Mouse (Mus musculus) ES-E14 (cell line): Measurements from ENCODE around the gene Spon1. TPM values are rescaled to one million over a fixed set of nuclear protein-coding genes. Genes with fewer than 3 reads are reported as not detected.
A peak's percentile ranks its signal among the peaks of the same experiment; 100 is the strongest.

Experiments
- DNase-seq: peaks from one replicate; pipeline ENCODE4 v3.0.0-alpha.2; 2013; ENCODE audit warnings: low read depth, low spot score
- H3K27ac ChIP-seq: 2 replicates; pipeline ENCODE4 v1.5.1; 2012; ENCODE audit warnings: low read depth, mild to moderate bottlenecking, low read length, moderate library complexity, mixed read lengths; ENCODE audit not compliant: poor library complexity, insufficient read depth, severe bottlenecking
- H3K36me3 ChIP-seq: 2 replicates; pipeline ENCODE4 v1.6.1; 2012; ENCODE audit warnings: mild to moderate bottlenecking, low read length, moderate library complexity, mixed read lengths; ENCODE audit not compliant: control insufficient read depth, poor library complexity, insufficient read depth, severe bottlenecking
- H3K4me1 ChIP-seq, 2 experiments: fragments of 150-350 bp in 1 of 2; sonication (generic) in 1 of 2; 2 replicates each; pipeline ENCODE4 v1.6.1; 2012; ENCODE audit warnings: low read length in 2 of 2, mild to moderate bottlenecking in 1 of 2, mixed read lengths in 1 of 2; ENCODE audit not compliant: control insufficient read depth in 2 of 2, insufficient read depth in 2 of 2, poor library complexity in 1 of 2
- H3K4me3 ChIP-seq, 2 experiments: fragments of 150-350 bp in 1 of 2; sonication (generic) in 1 of 2; 2 replicates each; pipeline ENCODE4 v1.5.1; 2012; ENCODE audit warnings: low read length in 2 of 2, low read depth in 1 of 2, mild to moderate bottlenecking in 1 of 2, mixed read lengths in 1 of 2; ENCODE audit not compliant: insufficient read depth in 1 of 2, poor library complexity in 1 of 2, severe bottlenecking in 1 of 2
- H3K9ac ChIP-seq: 2 replicates; pipeline ENCODE4 v1.6.1; 2012; ENCODE audit warnings: low read depth, mild to moderate bottlenecking, low read length, mixed read lengths; ENCODE audit not compliant: poor library complexity, insufficient read depth, severe bottlenecking
- H3K9me3 ChIP-seq: fragments of 150-350 bp; sonication (generic); 2 replicates; pipeline ENCODE4 v1.6.1; 2012; ENCODE audit warnings: low read depth, mild to moderate bottlenecking, low read length; ENCODE audit not compliant: control insufficient read depth, insufficient read depth
- CHD2 ChIP-seq: IDR thresholded peaks from 2 replicates; pipeline ENCODE4 v1.6.1; 2014; ENCODE audit warnings: mild to moderate bottlenecking, low read depth, low read length, inconsistent platforms
- HCFC1 ChIP-seq: IDR thresholded peaks from 2 replicates; pipeline ENCODE4 v1.6.1; 2012; ENCODE audit warnings: low read length, inconsistent platforms, borderline replicate concordance; ENCODE audit not compliant: insufficient read depth
- MAFK ChIP-seq: IDR thresholded peaks from 2 replicates; pipeline ENCODE4 v1.6.1; 2014; ENCODE audit warnings: mild to moderate bottlenecking, low read depth, low read length, inconsistent platforms; ENCODE audit not compliant: insufficient read depth
- ZC3H11A ChIP-seq: IDR thresholded peaks from 2 replicates; pipeline ENCODE4 v1.6.1; 2012; ENCODE audit warnings: low read depth, mild to moderate bottlenecking, inconsistent platforms, low read length, borderline replicate concordance
- ZNF384 ChIP-seq: IDR thresholded peaks from 2 replicates; pipeline ENCODE4 v1.6.1; 2012; ENCODE audit warnings: low read depth, low read length, inconsistent platforms
- in situ Hi-C, 2 experiments: fragments of 600-800 bp; cut with MboI; formaldehyde crosslinking; loops; one replicate each; pipeline ENCODE4 v1.15.1; 2025; ENCODE audit warnings: low sequenced_read_pairs in 2 of 2, inconsistent platforms in 1 of 2; ENCODE audit not compliant: unreplicated experiment in 2 of 2
- total RNA-seq: library from RNA; depleted of rRNA; stranded (reverse); fragments of 300-350 nt; gene quantifications from 2 replicates; pipeline ENCODE4 v1.2.3, GENCODE M21; 2012

Gene Spon1
- total RNA-seq, 1 experiment: 0.13 TPM

GRCm38 (mm10) chr7:113825498-113826205 is 59.9 kb downstream of the Spon1 start:
- Histone ChIP-seq H3K36me3 (no peaks in the 10 kb centered on the region), H3K27ac (no peak overlapping the region), H3K9me3 (no peaks in the 10 kb centered on the region), H3K4me1 (peaks cover 0 to 6% of the 10 kb centered on the region in 2 experiments; a peak in 1 of 4 replicates), H3K4me3 (no peak overlapping the region), H3K9ac (no peak overlapping the region)
- no peak for DNase-seq
- no peak for TF ChIP-seq CHD2
- no peak for TF ChIP-seq MAFK
- TF ChIP-seq HCFC1: no peak
- no peak for TF ChIP-seq ZC3H11A
- TF ChIP-seq ZNF384: no peak
- in situ Hi-C loops: no loop called here

GRCm38 (mm10) chr7:113826510-113826909 is 60.7 kb downstream of the Spon1 start:
- peaks cover 0 to 6% of the 10 kb centered on the region in 2 experiments; a peak in 1 of 4 replicates for H3K4me1 ChIP-seq
- H3K9me3 ChIP-seq: no peaks in the 10 kb centered on the region
- H3K36me3 ChIP-seq: no peaks in the 10 kb centered on the region
- H3K9ac ChIP-seq: no peak overlapping the region
- DNase-seq: peak; percentile 25
- no peak overlapping the region for H3K27ac ChIP-seq
- no peak overlapping the region for H3K4me3 ChIP-seq
- TF ChIP-seq ZC3H11A: no peak
- 0 out of 2 replicates have a peak, but pooled peaks have one; percentile 21 for TF ChIP-seq MAFK
- in situ Hi-C loops: no loop called here

- in situ Hi-C loops: no loop called here
- TF ChIP-seq ZC3H11A: no peak
- TF ChIP-seq MAFK: no peak
- no peak for TF ChIP-seq CHD2
- TF ChIP-seq ZNF384: no peak
- no peak for TF ChIP-seq HCFC1
- H3K4me1 ChIP-seq: peaks cover 0 to 6% of the 10 kb centered on the region in 2 experiments; a peak in 1 of 4 replicates
- no peak overlapping the region for H3K9ac ChIP-seq
- no peak overlapping the region for H3K27ac ChIP-seq
- no peak overlapping the region for H3K4me3 ChIP-seq
- no peak for DNase-seq
- no peaks in the 10 kb centered on the region for H3K36me3 ChIP-seq
- H3K9me3 ChIP-seq: no peaks in the 10 kb centered on the region
These were observed 62.3 kb downstream of the Spon1 start for GRCm38 (mm10) chr7:113828122-113828571.

- Histone ChIP-seq H3K36me3 (no peaks in the 10 kb centered on the region), H3K9ac (no peak overlapping the region), H3K4me3 (no peak overlapping the region), H3K27ac (no peak overlapping the region), H3K4me1 (peaks cover 0 to 6% of the 10 kb centered on the region in 2 experiments; a peak in 1 of 4 replicates), H3K9me3 (no peaks in the 10 kb centered on the region)
- no peak for TF ChIP-seq HCFC1
- no peak for TF ChIP-seq ZC3H11A
- no peak for TF ChIP-seq ZNF384
- TF ChIP-seq CHD2: no peak
- no peak for TF ChIP-seq MAFK
- no peak for DNase-seq
- in situ Hi-C loops: no loop called here
These were observed 62.8 kb downstream of the Spon1 start for GRCm38 (mm10) chr7:113828576-113828975.

GRCm38 (mm10) chr7:113837151-113837550 is 71.4 kb downstream of the Spon1 start:
- Histone ChIP-seq H3K4me3 (no peak overlapping the region), H3K9me3 (no peaks in the 10 kb centered on the region), H3K36me3 (no peaks in the 10 kb centered on the region), H3K4me1 (no peaks in the 10 kb centered on the region; a peak in 1 of 4 replicates), H3K9ac (no peak overlapping the region), H3K27ac (no peak overlapping the region)
- TF ChIP-seq ZC3H11A (no peak), ZNF384 (no peak), MAFK (no peak), CHD2 (no peak)
- no peak for DNase-seq
- in situ Hi-C loops: no loop called here
